ENCODE assay signal across 8 mouse cellular contexts in genomic region chr7:105639756-105640155, GRCm38 (mm10). TPM values are rescaled to one million over a fixed set of nuclear protein-coding genes. Genes with fewer than 3 reads are reported as not detected.
DNase-seq lines count a peak whose midpoint lies in the region; ATAC-seq lines count a peak whose summit lies in the region.

Timm10b (plus strand) TSS chr7:105640056.

- 0% methylated on average over 2 of the region's 2 CpGs for WGBS in midbrain, embryonic 13.5 days

- DNase-seq in layer of hippocampus, adult 8-10 months (ENCODE audit: low spot score in 2 of 2) = no peak
- no peak for DNase-seq in layer of hippocampus, adult 9-10 months (ENCODE audit: low spot score)
- no peak for DNase-seq in adrenal gland, postnatal 4 days (ENCODE audit: low spot score in 2 of 2)
- DNase-seq in gonadal fat pad, adult 2 months (ENCODE audit: low read depth) = no peak
- no peak for DNase-seq in layer of hippocampus, postnatal 10 days (ENCODE audit: low spot score in 2 of 2)
- no peak for DNase-seq in right cerebral cortex, postnatal 4 days
- DNase-seq in spleen, postnatal 4 days (ENCODE audit: low spot score in 2 of 2) = no peak

- no peaks in the 10 kb centered on the region for H3K9me3 ChIP-seq in midbrain, embryonic 13.5 days

- H3K4me1 ChIP-seq in midbrain, embryonic 13.5 days (replicated peaks) = peaks cover 30% of the 10 kb centered on the region

- H3K4me3 ChIP-seq in midbrain, embryonic 13.5 days (replicated peaks) = peak within 1 kb of the TSS; percentile 79

- H3K9ac ChIP-seq in midbrain, embryonic 13.5 days (replicated peaks) = peak within 1 kb of the TSS; percentile 94

- peak; percentile 2; the same call in 1 of the 2 replicates for ATAC-seq in midbrain, embryonic 13.5 days

- peaks cover 36% of the 10 kb centered on the region for H3K36me3 ChIP-seq in midbrain, embryonic 13.5 days

- no peaks in the 10 kb centered on the region for H3K27me3 ChIP-seq in midbrain, embryonic 13.5 days

- peak within 1 kb of the TSS; percentile 98 for H3K4me2 ChIP-seq in midbrain, embryonic 13.5 days (replicated peaks)

- peak within 1 kb of the TSS; percentile 84 for H3K27ac ChIP-seq in midbrain, embryonic 13.5 days

RNA-seq across cellular contexts. Expression of gene Timm10b, which starts in this region (rescaled TPM):
- 10 to 100 TPM; 60.1 to 69.7 (median 65.5) TPM for total RNA-seq in layer of hippocampus, adult 8-10 months (2022)
- 100 to 1,000 TPM; 115 to 116 TPM for total RNA-seq in adrenal gland, postnatal 4 days (2021)
- 131 and 158 TPM in 2 replicates for polyA plus RNA-seq in gonadal fat pad, adult 2 months (2012; rRNA removed)
- 10 to 100 TPM; 78.0 to 81.7 TPM for total RNA-seq in layer of hippocampus, postnatal 10 days (2021)
- 146 and 151 TPM in 2 replicates for polyA plus RNA-seq in midbrain, embryonic 13.5 days (2015; fragmentation: Nextera tagmentation; extraction: Ambion mirVana)
